Mouse (Mus musculus): ENCODE data around the gene Fat3.

GRCm38 (mm10) chr9:16063447-16063846 lies 437.6 kb downstream of the Fat3 start:
- TF ChIP-seq FLI1 (IDR thresholded peaks at IDR 0.05; ENCODE audit: low read length): no peak
- no peak for TF ChIP-seq GATA1 (IDR thresholded peaks at IDR 0.05; ENCODE audit: borderline replicate concordance, low read length)
